Mouse (Mus musculus): ENCODE data around the gene Atf4.

Gene Atf4

DNA sequence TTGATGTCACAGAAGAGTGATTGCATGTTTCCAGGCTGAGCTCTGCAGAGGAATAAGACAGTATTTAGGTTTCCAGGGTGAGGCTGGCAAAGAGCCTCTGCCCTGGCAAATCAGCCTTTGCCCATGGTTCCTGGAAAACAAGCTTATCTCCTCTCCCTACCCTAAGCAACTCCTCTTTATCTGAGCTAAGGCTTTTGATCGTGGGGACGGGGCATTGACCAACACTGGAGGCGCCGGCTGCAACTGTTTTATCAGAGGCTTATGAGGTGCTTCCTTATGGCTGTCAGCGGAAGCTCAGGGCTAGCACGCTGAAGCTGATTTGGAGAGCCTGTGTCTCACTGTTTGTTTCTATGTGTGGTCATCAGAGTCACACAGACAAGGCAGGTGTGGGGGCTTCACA, 4.4 kb upstream of the Atf4 start:
- WGBS, result 91% methylated on average over 6 of the region's 6 CpGs

DNA sequence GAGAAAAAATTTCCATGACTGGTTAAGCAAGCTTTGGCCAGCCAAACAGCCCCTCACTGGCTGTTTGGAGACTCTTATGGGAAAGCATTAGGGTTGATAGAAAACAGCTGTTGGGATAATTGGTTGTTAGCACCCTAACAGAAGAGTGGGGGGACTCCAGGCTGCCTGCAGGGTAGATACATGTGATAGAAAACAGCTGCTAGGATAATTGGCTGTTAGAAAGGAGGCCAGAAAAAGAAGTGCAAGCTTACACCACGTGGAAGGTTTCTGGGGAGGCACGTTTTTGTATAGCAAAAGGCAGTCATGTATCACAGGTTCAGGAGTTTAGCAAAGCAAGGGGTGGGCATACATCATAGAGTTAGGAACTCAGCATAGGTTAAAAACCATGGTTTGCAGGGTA, 1.5 kb upstream of the Atf4 start:
- 9% methylated on average over 2 of the region's 2 CpGs for WGBS

DNA sequence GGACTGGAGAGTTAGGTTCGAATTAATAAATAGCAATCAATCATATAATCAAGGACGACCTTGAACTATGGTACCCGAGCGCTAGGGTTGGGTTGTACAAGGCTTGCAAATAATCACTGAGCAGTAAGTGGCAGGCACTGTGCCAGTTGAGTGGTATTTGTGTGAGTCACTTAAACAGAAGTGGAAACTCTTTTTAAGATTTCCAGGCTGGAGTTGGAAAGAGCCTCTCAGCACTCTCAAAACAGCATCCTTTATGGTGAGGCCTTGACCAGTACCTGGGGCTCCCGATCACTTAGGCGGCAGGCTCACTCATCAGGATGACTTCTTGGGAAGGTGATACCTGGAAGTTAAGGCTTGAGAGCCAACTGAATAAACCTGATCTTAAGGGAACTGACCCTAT, 777 bp upstream of the Atf4 start:
- 45% methylated on average over 6 of the region's 6 CpGs for WGBS

DNA sequence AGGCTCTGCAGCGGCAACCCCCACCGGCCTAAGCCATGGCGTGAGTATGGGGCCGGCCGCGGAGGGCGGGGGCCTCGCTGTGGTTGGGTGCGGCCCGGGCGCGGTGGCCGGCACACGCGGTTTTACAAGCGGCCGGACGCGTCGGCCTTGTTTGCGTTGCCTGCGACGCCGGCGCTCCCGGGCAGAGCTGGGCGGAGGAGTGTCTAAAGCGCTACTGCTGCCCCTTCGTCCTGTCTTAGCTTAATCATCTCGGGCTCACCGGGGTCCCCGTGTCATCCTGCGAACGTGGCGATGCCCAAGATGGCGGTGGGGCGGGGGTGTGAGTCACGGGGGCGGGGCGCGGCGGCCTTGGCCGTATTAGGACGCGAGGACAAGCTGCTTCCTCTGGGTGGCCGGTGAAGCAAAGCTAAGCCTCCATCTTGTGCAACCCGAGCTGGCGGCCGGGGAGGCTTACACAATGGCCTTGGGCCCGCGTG, 700 bp downstream of the Atf4 start:
- under 1% methylated on average over 51 of the region's 51 CpGs for WGBS

DNA sequence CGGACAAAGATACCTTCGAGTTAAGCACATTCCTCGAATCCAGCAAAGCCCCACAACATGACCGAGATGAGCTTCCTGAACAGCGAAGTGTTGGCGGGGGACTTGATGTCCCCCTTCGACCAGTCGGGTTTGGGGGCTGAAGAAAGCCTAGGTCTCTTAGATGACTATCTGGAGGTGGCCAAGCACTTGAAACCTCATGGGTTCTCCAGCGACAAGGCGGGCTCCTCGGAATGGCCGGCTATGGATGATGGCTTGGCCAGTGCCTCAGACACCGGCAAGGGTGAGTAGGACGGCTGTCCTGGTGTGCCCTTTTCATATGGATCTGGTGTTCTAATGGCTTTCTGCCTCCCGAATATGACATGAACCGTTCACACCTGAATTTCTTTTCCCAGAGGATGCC, 1.3 kb downstream of the Atf4 start:
- 3% methylated on average over 16 of the region's 16 CpGs for WGBS

DNA sequence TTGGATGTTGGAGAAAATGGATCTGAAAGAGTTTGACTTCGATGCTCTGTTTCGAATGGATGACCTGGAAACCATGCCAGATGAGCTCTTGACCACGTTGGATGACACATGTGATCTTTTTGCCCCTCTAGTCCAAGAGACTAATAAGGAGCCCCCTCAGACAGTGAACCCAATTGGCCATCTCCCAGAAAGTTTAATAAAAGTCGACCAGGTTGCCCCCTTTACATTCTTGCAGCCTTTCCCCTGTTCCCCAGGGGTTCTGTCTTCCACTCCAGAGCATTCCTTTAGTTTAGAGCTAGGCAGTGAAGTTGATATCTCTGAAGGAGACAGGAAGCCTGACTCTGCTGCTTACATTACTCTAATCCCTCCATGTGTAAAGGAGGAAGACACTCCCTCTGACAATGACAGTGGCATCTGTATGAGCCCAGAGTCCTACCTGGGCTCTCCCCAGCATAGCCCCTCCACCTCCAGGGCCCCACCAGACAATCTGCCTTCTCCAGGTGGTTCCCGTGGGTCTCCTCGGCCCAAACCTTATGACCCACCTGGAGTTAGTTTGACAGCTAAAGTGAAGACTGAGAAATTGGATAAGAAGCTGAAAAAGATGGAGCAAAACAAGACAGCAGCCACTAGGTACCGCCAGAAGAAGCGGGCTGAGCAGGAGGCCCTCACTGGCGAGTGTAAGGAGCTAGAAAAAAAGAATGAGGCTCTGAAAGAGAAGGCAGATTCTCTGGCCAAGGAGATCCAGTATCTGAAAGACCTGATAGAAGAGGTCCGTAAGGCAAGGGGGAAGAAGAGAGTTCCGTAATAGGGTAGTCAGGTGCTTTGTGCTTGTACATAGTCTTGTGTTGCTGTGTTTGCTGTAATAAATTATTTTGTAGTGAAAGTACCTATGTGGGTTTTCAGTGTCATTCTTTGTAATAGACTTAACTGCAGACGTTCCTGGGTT, 1.9 kb downstream of the Atf4 start:
- WGBS, result 29% methylated on average over 12 of the region's 12 CpGs

DNA sequence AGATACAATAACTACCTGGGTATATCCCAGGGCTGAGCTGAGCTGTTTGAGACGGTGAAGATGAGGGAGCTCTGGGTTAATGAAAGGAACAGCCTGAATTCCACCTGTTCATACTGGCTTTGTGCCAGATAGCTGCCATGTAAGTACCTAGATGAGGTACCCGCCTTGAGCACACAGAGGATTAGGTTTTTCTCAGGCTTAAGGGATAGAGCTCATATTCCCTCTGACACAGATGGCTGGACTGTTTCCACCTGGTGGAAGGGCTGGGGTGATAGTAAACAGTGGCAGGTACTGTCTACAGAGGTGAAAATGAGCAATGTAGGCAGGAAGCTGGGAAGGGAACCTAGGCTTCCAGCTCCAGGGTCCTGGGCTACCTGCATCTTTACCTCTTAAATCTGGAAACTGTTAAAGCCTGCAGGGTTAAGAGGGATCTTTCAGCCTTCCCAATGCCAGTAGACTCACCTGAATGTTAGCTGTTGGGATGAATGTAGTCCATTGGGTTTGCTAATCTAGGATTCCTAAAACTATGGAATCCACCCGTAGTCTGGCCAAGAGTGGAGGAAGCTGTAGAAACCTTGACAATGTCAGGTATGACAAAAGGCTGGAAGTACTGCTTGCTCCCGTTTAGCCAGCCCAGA, 2.7 kb downstream of the Atf4 start:
- WGBS, result 18% methylated on average over 4 of the region's 4 CpGs

DNA sequence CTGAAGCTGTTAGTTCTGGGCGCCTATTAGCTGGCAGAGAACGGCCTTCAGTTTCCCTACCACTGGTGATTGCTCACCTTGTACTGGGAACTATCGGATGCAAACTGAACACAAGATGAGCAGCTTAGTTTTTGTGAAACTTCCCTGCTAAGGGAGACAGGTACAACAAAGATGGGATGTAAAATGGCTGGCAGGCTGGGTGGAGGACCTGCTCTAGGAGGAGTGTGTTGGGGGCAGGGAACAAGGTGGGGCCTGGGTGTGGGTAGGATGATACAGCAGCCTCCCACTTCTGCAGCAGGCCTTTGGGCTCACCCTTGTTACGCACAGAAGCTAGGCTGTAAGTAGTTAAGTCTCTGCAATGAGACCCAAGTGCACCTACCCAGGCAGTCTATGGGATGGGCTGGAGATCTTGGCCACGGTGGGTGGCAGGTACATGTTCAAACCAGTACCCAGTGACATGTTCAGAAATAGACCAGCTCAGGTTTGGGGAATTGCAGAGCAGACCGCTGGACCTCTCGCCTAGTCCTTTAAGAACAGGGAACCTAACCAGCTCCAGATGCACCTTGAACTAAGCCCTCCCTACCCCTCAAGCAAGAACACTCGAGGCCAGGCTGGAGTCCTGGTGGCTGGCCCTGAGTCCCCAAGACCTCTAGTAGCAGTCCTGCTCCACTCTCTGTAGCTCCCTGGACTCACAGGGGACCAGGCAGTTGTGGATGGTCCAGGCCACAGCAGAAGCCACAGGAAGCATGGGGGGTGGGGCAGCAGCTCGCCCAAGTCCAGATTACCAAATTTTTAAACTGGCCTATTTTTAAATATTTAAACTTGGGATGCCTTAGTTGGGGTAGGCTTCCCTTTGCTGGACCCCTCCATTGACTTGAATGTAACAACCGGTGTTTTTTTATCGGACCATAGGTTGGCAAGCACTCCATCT, 3.5 kb downstream of the Atf4 start:
- 44% methylated on average over 11 of the region's 11 CpGs for WGBS

DNA sequence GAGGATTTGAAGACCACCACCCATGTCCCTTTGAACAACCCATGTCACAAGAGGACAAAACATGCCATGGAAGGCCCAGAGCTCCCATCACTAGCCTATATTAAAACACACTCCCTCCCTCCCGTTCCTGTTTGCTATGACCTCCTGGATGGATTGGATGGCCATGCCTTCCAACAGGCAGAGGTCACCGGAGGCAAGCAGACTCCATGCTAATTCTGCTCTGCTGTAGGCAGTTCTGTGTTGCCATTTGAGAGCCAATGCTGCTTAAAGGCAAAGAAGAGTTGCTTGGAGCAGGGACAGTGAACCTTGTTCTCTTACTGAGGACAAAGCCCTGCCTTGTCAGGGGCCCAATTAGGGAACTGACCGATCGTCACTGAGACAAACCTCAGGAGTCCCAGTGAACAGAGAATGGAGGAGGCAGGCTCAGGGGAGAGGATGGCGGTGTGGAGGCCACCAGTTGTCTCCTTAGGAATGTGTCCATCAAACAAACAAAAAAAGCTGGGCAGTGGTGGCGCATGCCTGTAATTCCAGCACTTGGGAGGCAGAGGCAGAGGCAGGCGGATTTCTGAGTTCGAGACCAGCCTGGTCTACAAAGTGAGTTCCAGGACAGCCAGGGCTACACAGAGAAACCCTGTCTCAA, 4.5 kb downstream of the Atf4 start:
- WGBS, result 68% methylated on average over 8 of the region's 8 CpGs

DNA sequence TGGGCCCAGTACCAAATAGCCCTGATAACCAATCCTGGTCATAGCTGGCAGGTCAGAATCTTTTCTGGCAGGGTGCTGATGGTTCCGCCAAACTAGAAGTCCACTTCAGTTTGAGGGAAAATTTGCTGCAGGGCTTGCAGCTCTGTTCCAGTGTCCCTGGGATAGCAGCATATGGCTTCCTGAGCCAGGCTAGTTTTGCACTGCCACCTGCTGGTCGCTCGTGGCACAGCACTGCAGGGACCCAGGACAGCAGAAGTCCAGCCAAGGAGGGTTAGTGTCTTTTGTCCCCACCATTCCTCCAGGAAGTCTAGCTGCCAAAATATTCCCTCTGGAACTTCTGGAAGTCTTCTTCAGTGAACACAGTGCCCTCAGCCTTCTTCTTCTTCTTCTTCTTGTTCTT, 5.7 kb downstream of the Atf4 start:
- WGBS, result 8% methylated on average over 3 of the region's 3 CpGs

DNA sequence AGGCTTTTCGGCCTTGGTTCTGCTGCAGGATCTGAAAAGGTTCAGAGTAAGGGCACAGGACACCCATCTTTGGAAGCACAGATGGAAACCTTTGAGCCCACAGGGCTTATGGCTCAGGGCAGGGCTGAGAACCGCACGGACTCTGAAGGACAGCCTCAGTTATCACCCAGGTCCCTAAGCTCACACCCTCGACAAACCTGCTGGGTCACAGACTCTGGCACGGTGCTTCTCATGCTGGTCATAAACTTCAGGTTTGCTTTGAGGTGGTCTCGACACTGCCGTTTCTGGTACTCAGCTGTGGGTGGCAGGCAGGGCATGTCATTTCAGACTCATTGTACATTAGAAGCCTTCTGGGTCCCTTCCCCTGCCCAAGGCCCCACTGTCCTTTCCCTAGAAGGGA, 6.1 kb downstream of the Atf4 start:
- 77% methylated on average over 7 of the region's 7 CpGs for WGBS

DNA sequence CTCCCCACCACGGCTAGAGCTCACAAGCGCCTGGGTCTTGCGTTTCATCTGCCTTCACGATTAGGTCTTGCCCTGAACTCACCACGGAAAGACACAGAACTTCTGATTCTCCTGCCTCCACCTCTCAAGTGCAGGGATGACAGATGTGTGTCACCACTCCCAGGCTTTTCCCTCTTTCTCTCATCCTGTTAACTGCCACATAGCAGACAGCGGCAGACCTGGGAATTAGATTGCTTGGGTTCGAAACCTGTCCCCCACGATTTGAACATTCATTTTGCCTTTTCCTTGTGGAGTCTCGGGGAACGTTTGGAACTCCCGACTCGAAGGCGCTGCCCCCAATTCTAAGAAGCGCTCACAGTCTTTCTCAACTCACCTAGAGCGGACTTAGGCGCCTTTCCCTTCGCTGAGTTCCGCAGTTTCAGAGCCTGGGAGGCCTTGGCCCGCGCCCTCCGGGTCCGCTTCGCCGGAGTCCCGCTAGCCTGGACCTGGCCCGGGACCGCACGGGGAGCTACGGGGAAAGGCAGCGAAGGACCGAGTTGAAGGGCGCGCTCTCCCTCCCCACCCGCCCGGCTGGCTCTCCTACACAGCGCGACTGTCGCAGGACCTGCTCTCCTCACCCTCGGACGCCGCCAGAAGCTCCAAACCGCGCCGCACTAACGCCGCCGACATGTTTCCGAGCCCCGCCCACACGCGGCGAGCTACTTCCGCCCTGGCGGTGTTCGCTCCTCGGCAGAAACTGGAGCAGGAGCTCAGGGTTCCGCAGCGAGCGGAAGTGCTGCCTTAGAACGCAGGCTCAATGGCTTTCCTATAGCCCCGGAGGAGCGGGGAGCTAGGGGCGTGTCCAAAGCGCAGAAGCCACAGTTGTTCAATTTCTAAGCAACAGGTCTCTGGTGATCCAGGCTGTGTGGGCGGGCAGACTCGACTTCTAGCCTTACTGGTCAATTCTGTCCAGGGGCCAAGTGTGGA, 8.9 kb downstream of the Atf4 start, which contains the start of gene Rps19bp1:
Gene Rps19bp1, minus strand, starts transcription at position 706 of the 966 bp plus-strand sequence.
- 1% methylated on average over 66 of the region's 66 CpGs for WGBS

DNA sequence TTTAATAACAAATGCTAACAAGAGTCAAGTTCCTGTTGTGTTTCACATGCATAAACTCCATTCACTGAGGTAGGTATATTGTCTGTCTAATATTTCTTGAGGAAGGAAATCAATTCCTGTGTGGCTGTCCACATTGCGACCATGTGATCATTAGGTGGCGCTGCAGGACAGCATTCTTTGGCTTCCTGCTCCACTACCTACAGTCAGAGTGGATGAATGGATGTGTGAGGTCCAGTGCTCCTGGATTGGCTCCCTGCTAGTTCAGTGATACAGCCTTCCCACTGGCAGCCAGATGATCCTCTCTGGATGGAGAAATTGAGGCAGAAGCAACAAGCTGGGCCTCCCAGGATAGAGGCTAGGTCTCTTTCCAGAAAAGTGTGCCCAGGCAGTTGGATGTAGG, 11.3 kb downstream of the Atf4 start:
- 1% methylated on average over 2 of the region's 2 CpGs for whole genome bisulfite sequencing

DNA sequence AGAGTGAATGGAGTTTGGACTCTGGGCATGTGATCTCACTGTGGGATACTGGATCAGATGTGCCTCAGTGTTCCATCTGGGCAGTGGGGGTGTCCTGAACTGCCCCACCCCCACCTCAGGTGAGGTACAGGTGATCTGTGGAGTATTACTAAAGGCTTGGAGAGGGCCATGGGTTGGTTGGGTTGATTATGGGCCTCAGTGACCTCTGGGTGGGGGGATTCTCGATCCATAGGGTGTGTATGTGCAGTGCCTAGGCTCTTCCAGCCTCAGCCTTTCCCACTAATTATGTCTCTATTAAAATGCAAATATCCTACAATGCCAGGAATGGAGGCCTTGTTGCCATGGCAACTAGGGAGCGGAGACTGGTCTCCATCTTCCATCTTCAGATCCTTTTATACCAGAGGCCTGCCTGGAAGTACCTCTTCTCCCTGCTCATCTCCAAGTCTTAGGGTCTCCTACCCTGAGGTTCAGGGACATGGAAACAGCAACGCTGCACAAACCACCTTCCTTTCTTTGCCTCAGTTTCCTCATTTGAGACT, 16.9 kb downstream of the Atf4 start:
- 54% methylated on average over 3 of the region's 3 CpGs for WGBS

DNA sequence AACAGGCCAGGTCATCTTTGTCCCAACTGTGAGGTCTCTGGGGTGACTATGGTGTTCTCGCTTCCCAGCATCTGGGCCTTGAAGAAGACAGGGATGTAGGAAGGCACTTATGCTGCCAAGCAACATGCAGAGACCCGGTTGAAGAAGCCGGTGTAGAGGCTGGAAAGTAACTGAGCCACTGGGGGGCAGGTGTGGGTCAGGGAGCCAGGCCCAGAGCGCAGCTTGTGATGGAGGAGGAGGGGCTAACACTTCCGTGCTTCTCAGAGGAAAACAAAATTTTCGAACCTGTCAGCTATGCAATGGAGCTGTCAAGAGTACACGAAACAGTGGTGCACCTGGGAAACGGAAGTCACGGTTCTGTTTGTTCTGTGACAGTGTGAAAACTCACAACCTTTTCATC, 22.1 kb downstream of the Atf4 start:
- 37% methylated on average over 9 of the region's 9 CpGs for WGBS

DNA sequence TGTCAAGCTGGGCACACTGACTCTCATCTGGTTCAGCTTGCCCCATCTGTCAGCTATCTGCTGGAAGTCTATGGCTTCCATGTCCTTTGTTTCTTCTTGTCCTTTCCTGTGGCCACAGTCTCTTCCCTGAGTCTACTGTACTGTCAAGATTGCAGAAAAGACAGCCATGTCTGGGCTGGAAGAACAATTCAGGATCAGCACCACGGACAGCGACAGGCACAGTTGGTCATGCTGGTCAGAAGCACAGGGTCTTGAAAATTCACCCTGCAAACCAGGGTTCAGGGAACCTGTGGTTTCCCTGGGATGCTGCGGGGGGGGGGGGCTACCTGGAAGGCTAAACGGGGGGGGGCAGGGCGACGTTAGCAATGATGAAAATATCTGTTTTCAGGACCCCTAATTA, 22.6 kb downstream of the Atf4 start:
- WGBS, result 8% methylated on average over 6 of the region's 6 CpGs

DNA sequence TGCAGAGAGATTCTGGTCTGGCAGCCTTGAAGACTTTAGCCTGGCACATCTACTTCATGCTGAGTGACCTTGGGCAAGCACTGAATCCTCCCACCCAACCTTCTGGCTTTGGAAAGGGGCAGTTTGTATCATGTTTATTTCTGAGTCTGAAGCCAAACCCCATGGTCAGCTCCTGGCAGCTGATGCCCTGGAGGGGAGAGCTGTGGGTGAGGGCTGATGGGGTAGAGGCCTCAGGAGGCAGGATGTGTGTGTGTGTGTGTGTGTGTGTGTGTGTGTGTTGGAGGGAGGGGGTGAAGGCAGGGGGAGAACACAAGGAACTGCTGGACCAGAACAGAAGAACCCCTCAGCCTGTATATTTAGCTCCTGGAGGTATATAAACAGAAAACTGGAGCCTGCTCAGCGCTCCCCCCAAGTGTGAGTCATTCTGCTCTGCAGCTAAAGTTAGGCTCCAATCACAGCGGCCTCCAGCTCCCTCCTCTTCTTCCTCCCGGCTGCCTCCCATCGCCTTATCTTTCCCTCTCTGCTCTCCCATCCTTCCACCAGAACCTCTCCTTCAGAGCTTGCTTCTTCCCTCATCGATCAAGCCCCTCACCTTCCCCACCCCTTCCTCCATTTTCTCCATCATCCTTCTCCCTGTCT, 23.3 kb downstream of the Atf4 start:
- WGBS, result 51% methylated on average over 5 of the region's 5 CpGs

DNA sequence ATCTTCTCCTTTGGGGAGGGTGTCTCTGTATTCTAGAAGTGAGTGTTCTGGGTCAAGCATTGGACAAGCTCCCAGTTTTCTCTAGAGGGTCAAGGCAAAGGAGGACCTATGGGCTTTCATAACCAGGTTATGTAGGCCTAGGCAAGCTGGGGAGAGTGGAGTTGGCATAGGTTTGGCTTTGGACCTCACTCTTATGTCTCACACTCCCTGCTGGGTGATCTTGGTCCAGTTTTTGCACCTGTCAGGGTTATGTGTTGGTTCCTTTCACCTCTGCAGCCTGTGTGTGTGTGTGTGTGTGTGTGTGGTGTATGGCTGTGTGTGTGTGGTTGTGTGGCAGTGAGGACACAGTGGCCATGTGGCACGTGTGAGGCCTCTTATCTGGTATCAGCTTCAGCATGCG, 24.1 kb downstream of the Atf4 start:
- WGBS, result 36% methylated on average over 2 of the region's 2 CpGs

DNA sequence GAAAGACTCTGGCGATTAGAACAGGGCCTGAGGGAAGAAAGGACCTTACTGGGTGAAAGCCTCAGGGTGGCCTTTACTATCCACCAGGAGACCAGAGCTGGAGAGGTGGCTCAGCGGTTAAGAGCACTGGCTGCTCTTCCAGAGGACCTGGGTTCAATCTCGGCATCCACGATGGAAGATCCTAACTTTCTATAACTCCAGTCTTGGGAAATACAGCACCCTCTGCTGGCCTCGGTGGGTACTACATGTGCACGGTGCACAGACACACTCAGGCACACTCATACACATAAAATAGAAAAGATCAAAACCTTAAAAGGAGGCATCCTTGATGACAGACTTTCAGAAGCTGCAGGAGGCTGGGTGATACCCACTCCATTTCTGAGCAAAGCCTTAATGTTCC, 25.7 kb downstream of the Atf4 start:
- 32% methylated on average over 6 of the region's 6 CpGs for WGBS

Data from cerebral cortex, adult 2 months (tissue).